Mouse (Mus musculus) spleen, postnatal 0 days (tissue): ENCODE data around the gene Olfr1423. TPM values are rescaled to one million over a fixed set of nuclear protein-coding genes. Genes with fewer than 3 reads are reported as not detected.

Source experiments
- polyA plus RNA-seq: library from polyadenylated mRNA; unstranded; fragments of >200 nt; fragmentation: Nextera tagmentation; extraction: Ambion mirVana; gene quantifications from 2 replicates; pipeline ENCODE4 v1.2.1, GENCODE M21; 2015

Gene Olfr1423
- polyA plus RNA-seq = not detected in 2 replicates

DNA sequence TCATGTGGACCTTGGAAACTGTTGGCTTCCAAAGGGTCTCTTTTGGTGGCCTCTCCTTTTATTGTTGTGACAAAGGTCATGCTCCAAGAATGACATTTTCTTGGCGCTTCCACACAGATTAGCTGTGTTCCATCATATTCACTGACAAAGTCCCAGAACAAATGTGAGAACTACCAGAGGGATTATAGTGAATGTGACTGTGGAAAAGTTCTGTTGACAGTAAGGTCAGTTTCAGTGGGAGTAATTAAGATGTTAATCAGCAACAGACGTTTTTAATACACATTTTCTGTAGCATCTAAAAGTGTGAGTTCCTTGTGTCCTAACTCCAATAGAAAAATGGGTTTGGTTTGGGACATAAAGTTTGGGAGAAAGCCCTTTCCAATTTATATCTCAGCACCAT lies at the start of gene Olfr1423:
Gene Olfr1423, minus strand, starts transcription at position 101 of the 400 bp plus-strand sequence.

DNA sequence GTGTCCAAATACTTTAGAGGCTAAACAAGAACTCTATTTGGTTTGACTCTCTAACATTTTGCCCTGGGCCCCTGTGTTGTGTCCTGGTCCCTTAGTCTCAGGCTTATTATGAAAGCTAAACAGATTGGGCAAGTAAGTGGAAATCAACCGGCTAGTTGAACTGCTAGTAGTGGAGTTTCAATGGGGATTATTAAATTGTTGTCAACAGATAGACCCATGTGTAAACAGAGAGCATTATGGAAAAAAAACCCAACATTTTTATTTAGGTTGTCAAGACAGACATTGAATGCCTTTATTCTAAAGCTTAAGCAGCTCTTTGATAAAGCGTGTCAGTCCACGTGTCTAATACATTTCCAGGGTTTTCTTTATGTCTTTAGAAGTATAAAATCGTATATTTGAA lies 36.5 kb upstream of the Olfr1423 start, which contains the start of gene Olfr1425:
Gene Olfr1425, minus strand, starts transcription at position 101 of the 400 bp plus-strand sequence.

DNA sequence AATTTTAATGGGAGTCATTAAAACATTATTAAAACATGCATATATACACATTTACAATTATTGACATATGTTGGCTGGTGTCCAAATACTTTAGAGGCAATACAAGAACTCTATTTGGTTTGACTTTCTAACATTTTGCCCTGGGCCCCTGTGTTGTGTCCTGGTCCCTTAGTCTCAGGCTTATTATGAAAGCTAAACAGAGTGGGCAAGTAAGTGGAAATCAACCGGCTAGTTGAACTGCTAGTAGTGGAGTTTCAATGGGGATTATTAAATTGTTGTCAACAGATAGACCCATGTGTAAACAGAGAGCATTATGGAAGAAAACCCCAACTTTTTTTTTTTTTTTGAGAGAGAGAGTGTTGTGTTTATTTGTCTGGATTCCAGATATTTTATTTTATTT lies 21.5 kb upstream of the Olfr1423 start, which contains the start of gene Olfr1424:
Gene Olfr1424, minus strand, starts transcription at position 101 of the 400 bp plus-strand sequence.

Other genes starting within 250 kb of the Olfr1423 start
- gene Stx3, start 221.9 kb downstream of the Olfr1423 start, polyA plus RNA-seq = 5.2 and 5.9 TPM in 2 replicates
- not detected in 2 replicates for gene Olfr1417, start 202.1 kb downstream of the Olfr1423 start, polyA plus RNA-seq
- not detected in 2 replicates for gene Olfr1418, start 180.3 kb downstream of the Olfr1423 start, polyA plus RNA-seq
- gene Olfr1419, start 166.2 kb downstream of the Olfr1423 start, polyA plus RNA-seq = not detected in 2 replicates
- gene Olfr1420, start 154.8 kb downstream of the Olfr1423 start, polyA plus RNA-seq = 0.11 TPM in 1 of 2 replicates, not detected in the other
- gene Patl1, start 128.9 kb downstream of the Olfr1423 start, polyA plus RNA-seq = 5.4 and 6.3 TPM in 2 replicates
- gene Osbp, start 75.4 kb downstream of the Olfr1423 start, polyA plus RNA-seq = 4.3 and 4.9 TPM in 2 replicates
- gene Olfr1424, start 21.4 kb upstream of the Olfr1423 start, polyA plus RNA-seq = not detected in 2 replicates
- not detected in 2 replicates for gene Olfr1425, start 36.4 kb upstream of the Olfr1423 start, polyA plus RNA-seq
- not detected in 2 replicates for gene Olfr1426, start 50.7 kb upstream of the Olfr1423 start, polyA plus RNA-seq
- not detected in 2 replicates for gene Olfr1427, start 62.0 kb upstream of the Olfr1423 start, polyA plus RNA-seq
- not detected in 2 replicates for gene Olfr1428, start 74.6 kb upstream of the Olfr1423 start, polyA plus RNA-seq
- not detected in 2 replicates for gene Olfr76, start 81.9 kb upstream of the Olfr1423 start, polyA plus RNA-seq
- not detected in 2 replicates for gene Olfr1555-ps1, start 128.8 kb upstream of the Olfr1423 start, polyA plus RNA-seq
- gene Olfr1431, start 159.3 kb upstream of the Olfr1423 start, polyA plus RNA-seq = not detected in 2 replicates
- not detected in 2 replicates for gene Olfr1432, start 191.3 kb upstream of the Olfr1423 start, polyA plus RNA-seq
- not detected in 2 replicates for gene Olfr262, start 200.3 kb upstream of the Olfr1423 start, polyA plus RNA-seq
- gene Olfr235, start 219.7 kb upstream of the Olfr1423 start, polyA plus RNA-seq = not detected in 2 replicates
- not detected in 2 replicates for gene Olfr1434, start 238.5 kb upstream of the Olfr1423 start, polyA plus RNA-seq